Mouse (Mus musculus): ENCODE results near the gene Tyms. TPM values are rescaled to one million over a fixed set of nuclear protein-coding genes. Genes with fewer than 3 reads are reported as not detected.
"Not testable (repeated sequence)": the region's sequence is repeated elsewhere in the genome, so short reads cannot be mapped to it uniquely, and the experiment has no call there.

Gene Tyms
- polyA plus RNA-seq, 1 experiment from 2014 or later, result 142 TPM

GRCm38 (mm10) chr5:30035862-30036261 is 37.6 kb downstream of the Tyms start:
- H3K4me2 ChIP-seq (ENCODE audit: low read length); H3K9me3 ChIP-seq (replicated peaks; ENCODE audit: control insufficient read depth, low read length); H3K9ac ChIP-seq (ENCODE audit: low read length); H3K4me1 ChIP-seq (ENCODE audit: control insufficient read depth, insufficient read depth, low read length); H3K27me3 ChIP-seq (replicated peaks; ENCODE audit: control insufficient read depth, insufficient read depth, low read length); H3K36me3 ChIP-seq (ENCODE audit: control insufficient read depth, insufficient read depth, low read length); DNase-seq (ENCODE audit: low spot score); ATAC-seq; H3K4me3 ChIP-seq (ENCODE audit: low read depth, low read length); H3K27ac ChIP-seq (ENCODE audit: low read depth, low read length): not testable (repeated sequence)
- WGBS, result 83% methylated on average over 4 of the region's 4 CpGs

DNA sequence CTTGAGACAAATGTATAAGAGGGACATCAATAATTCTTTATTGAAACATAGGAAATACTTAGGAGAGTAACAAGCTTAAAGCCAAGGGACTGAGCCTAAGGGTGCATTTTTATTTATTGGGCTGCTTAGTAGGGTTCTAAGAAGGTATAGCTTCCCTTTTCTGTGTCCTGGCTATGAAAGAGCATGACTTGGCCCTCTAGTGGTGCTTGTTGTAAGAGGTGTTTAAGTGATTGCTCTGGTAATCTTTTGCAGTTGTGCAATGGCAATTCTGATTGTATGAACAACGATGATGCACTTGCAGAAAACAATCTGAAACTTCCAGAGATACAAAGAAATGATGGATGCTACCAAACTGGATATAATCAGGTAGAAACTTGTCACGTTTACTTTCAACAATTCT is 58.8 kb downstream of the Tyms start:
- H3K4me3 ChIP-seq (ENCODE audit: low read depth, low read length), result no peak overlapping the region
- no peaks in the 10 kb centered on the region for H3K4me1 ChIP-seq (ENCODE audit: control insufficient read depth, insufficient read depth, low read length)
- 68% methylated on average over 2 of the region's 2 CpGs for WGBS
- H3K27ac ChIP-seq (ENCODE audit: low read depth, low read length), result no peak overlapping the region
- no peaks in the 10 kb centered on the region for H3K9me3 ChIP-seq (replicated peaks; ENCODE audit: control insufficient read depth, low read length)
- H3K27me3 ChIP-seq (replicated peaks; ENCODE audit: control insufficient read depth, insufficient read depth, low read length), result no peaks in the 10 kb centered on the region
- ATAC-seq (no peak), DNase-seq (ENCODE audit: low spot score) (peak; percentile 39)
- H3K36me3 ChIP-seq (ENCODE audit: control insufficient read depth, insufficient read depth, low read length), result no peaks in the 10 kb centered on the region
- no peak overlapping the region for H3K9ac ChIP-seq (ENCODE audit: low read length)
- no peak overlapping the region for H3K4me2 ChIP-seq (ENCODE audit: low read length)

DNA sequence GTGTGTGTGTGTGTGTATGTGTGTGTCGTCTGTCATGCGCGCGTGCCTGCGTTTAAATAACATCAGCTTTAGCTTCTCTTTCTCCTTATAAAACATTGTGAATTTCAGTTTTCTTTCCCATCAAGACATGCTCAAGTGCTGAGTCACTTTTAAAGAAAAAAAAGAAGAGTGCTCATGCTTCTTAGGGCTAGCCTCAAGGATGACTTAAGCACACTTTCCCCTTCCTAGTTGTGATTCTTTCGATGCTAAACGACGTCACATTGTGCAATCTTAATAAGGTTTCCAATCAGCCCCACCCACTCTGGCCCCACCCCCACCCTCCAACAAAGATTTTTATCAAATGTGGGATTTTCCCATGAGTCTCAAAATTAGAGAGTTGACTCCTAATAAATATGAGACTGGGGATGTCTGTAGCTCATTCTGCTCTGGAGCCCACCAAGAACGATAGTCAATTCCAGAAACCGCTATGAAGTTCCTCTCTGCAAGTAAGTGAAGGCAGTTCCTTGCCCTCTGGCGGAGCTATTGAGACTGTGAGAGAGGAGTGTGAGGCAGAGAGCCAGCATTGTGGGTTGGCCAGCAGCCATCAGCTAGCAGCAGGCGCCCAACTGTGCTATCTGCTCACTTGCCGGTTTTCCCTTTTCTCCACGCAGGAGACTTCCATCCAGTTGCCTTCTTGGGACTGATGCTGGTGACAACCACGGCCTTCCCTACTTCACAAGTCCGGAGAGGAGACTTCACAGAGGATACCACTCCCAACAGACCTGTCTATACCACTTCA is 60.5 kb downstream of the Tyms start, which contains the start of gene Il6:
TSS of gene Il6 (plus strand) at position 389 of the 778 bp plus-strand sequence.
- no peaks in the 10 kb centered on the region for H3K9me3 ChIP-seq (replicated peaks; ENCODE audit: control insufficient read depth, low read length)
- peak within 1 kb of the TSS; percentile 23; the same call in 1 of the 2 replicates for H3K4me2 ChIP-seq (ENCODE audit: low read length)
- no peak within 1 kb of the TSS for H3K9ac ChIP-seq (ENCODE audit: low read length)
- DNase-seq (ENCODE audit: low spot score) (peak; percentile 88), ATAC-seq (peak; percentile 89)
- 47% methylated on average over 16 of the region's 16 CpGs for WGBS
- no peaks in the 10 kb centered on the region for H3K4me1 ChIP-seq (ENCODE audit: control insufficient read depth, insufficient read depth, low read length)
- H3K27ac ChIP-seq (ENCODE audit: low read depth, low read length), result no peak within 1 kb of the TSS
- no peak within 1 kb of the TSS for H3K4me3 ChIP-seq (ENCODE audit: low read depth, low read length)
- H3K27me3 ChIP-seq (replicated peaks; ENCODE audit: control insufficient read depth, insufficient read depth, low read length), result no peaks in the 10 kb centered on the region
- H3K36me3 ChIP-seq (ENCODE audit: control insufficient read depth, insufficient read depth, low read length), result no peaks in the 10 kb centered on the region

Other genes with a start within 250 kb of the Tyms start
- not detected in 2 replicates for gene Il6, start 60.5 kb downstream of the Tyms start, polyA plus RNA-seq (2014; fragmentation: Nextera tagmentation; extraction: Ambion mirVana)
- 11.3 and 12.7 TPM in 2 replicates for gene Garem2, start 31.5 kb upstream of the Tyms start, polyA plus RNA-seq (2014; fragmentation: Nextera tagmentation; extraction: Ambion mirVana)
- 4.6 and 7.1 TPM in 2 replicates for gene 3110082J24Rik, start 32.5 kb upstream of the Tyms start, polyA plus RNA-seq (2014; fragmentation: Nextera tagmentation; extraction: Ambion mirVana)
- 64.9 and 65.8 TPM in 2 replicates for gene Hadha, start 81.5 kb upstream of the Tyms start, polyA plus RNA-seq (2014; fragmentation: Nextera tagmentation; extraction: Ambion mirVana)
- 75.6 and 80.9 TPM in 2 replicates for gene Hadhb, start 81.6 kb upstream of the Tyms start, polyA plus RNA-seq (2014; fragmentation: Nextera tagmentation; extraction: Ambion mirVana)
- not detected in 2 replicates for gene Adgrf3, start 132.1 kb upstream of the Tyms start, polyA plus RNA-seq (2014; fragmentation: Nextera tagmentation; extraction: Ambion mirVana)
- gene Selenoi, start 159.0 kb upstream of the Tyms start, polyA plus RNA-seq (2014; fragmentation: Nextera tagmentation; extraction: Ambion mirVana), result 24.2 and 31.1 TPM in 2 replicates
- 3.9 and 5.7 TPM in 2 replicates for gene Drc1, start 207.8 kb upstream of the Tyms start, polyA plus RNA-seq (2014; fragmentation: Nextera tagmentation; extraction: Ambion mirVana)